In the genomic region with DNA sequence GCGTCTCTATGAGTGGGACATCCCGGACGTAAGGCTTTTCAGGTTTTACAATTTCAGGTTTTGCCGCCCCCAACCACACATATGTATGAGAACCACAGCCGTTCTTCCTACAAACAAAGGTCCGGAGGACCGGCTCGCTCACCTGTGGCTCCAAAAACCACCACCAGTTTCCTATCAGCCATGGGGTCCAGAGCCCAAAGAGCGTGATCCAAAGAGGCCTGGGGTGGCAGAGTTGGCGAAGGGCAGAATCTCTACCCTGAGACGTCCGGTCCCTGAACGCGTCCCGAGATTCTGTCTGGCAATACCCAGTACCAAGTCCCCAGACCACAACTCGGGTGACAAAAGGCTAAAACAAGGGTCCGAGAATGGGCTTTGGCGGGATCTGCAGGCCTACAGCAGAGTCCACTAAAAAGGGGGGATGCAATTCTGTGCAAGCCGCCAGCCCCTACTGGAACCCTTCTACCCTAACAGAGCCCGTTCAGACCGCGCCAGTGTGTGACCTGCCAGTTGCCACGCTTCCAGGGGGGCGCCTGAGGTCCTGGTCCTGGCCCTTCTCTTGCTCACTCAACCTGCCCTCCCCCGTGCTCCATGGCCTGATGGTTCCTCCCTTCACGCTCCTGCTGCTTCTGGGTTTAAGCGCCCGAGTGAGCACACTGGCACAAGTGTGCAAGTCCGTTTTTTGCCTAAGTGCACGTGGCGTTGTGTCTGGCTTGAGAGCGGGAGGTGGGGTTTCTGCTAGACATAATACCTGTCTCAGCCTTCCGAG, we compare ENCODE assay signal across 8 mouse cellular contexts. TPM values are rescaled to one million over a fixed set of nuclear protein-coding genes. Genes with fewer than 3 reads are reported as not detected.
DNase-seq lines count a peak whose midpoint lies in the region; ATAC-seq and TF ChIP-seq lines count a peak whose summit lies in the region.

A gene (minus strand): TSS at position 604 of the 766 bp plus-strand sequence.

- no peaks in the 10 kb centered on the region for H3K9me3 ChIP-seq in embryonic facial prominence, embryonic 11.5 days (replicated peaks; ENCODE audit: control insufficient read depth, low read length)
- H3K9me3 ChIP-seq in limb, embryonic 14.5 days (ENCODE audit: control insufficient read depth, low read length) = no peaks in the 10 kb centered on the region
- H3K9me3 ChIP-seq in midbrain, embryonic 16.5 days (replicated peaks; ENCODE audit: control insufficient read depth, low read length, poor library complexity, severe bottlenecking) = no peaks in the 10 kb centered on the region

- peak within 1 kb of the TSS; percentile 50 for H3K4me3 ChIP-seq in embryonic facial prominence, embryonic 11.5 days (ENCODE audit: low read depth, low read length)
- peak within 1 kb of the TSS; percentile 61 for H3K4me3 ChIP-seq in heart, adult 2 months
- H3K4me3 ChIP-seq in limb, embryonic 14.5 days (replicated peaks; ENCODE audit: low read length) = peak within 1 kb of the TSS; percentile 48
- peak within 1 kb of the TSS; percentile 56 for H3K4me3 ChIP-seq in midbrain, embryonic 16.5 days (ENCODE audit: low read depth, low read length)

- intact Hi-C loops in heart, adult 2 months (cut with DNase I) = no loop called here

- no peaks in the 10 kb centered on the region for H3K79me2 ChIP-seq in heart, adult 2 months (replicated peaks; ENCODE audit: control insufficient read depth, insufficient read depth, low read length)

- H3K27me3 ChIP-seq in embryonic facial prominence, embryonic 11.5 days (ENCODE audit: control insufficient read depth, insufficient read depth, low read length) = no peaks in the 10 kb centered on the region
- H3K27me3 ChIP-seq in heart, adult 2 months (ENCODE audit: control insufficient read depth, insufficient read depth, low read length) = no peaks in the 10 kb centered on the region
- no peaks in the 10 kb centered on the region for H3K27me3 ChIP-seq in limb, embryonic 14.5 days (ENCODE audit: control insufficient read depth, insufficient read depth, low read length)
- no peaks in the 10 kb centered on the region for H3K27me3 ChIP-seq in midbrain, embryonic 16.5 days (ENCODE audit: control insufficient read depth, insufficient read depth, low read depth, low read length)

- 0 out of 2 replicates have a peak, but pooled peaks have one; percentile 2 for TF ChIP-seq CTCF in heart, adult 2 months (IDR thresholded peaks at IDR 0.05)

- 10% methylated on average over 33 of the region's 33 CpGs for WGBS in embryonic facial prominence, embryonic 11.5 days
- WGBS in heart, adult 2 months = 13% methylated on average over 33 of the region's 33 CpGs
- WGBS in limb, embryonic 14.5 days = 15% methylated on average over 31 of the region's 33 CpGs
- 12% methylated on average over 33 of the region's 33 CpGs for WGBS in midbrain, embryonic 16.5 days

- peak within 1 kb of the TSS; percentile 93 for H3K9ac ChIP-seq in embryonic facial prominence, embryonic 11.5 days (replicated peaks; ENCODE audit: low read length)
- H3K9ac ChIP-seq in heart, adult 2 months (ENCODE audit: low read depth, low read length) = peak within 1 kb of the TSS; percentile 69
- peak within 1 kb of the TSS; percentile 87 for H3K9ac ChIP-seq in limb, embryonic 14.5 days (ENCODE audit: low read depth, low read length, severe bottlenecking)
- peak within 1 kb of the TSS; percentile 72 for H3K9ac ChIP-seq in midbrain, embryonic 16.5 days (ENCODE audit: low read depth, low read length)

- no peaks in the 10 kb centered on the region for H3K4me1 ChIP-seq in embryonic facial prominence, embryonic 11.5 days (ENCODE audit: control insufficient read depth, insufficient read depth, low read length)
- peaks cover 8% of the 10 kb centered on the region for H3K4me1 ChIP-seq in heart, adult 2 months (ENCODE audit: control insufficient read depth, insufficient read depth, low read length)
- peaks cover 5% of the 10 kb centered on the region; the same call in 1 of the 2 replicates for H3K4me1 ChIP-seq in limb, embryonic 14.5 days (ENCODE audit: control insufficient read depth, insufficient read depth, low read length)
- H3K4me1 ChIP-seq in midbrain, embryonic 16.5 days (ENCODE audit: control insufficient read depth, insufficient read depth, low read length) = peaks cover 10% of the 10 kb centered on the region

- H3K4me2 ChIP-seq in embryonic facial prominence, embryonic 11.5 days (ENCODE audit: low read depth, low read length) = peak within 1 kb of the TSS; percentile 59
- peak within 1 kb of the TSS; percentile 73 for H3K4me2 ChIP-seq in limb, embryonic 14.5 days (replicated peaks; ENCODE audit: low read depth, low read length, severe bottlenecking)
- H3K4me2 ChIP-seq in midbrain, embryonic 16.5 days (ENCODE audit: low read length) = peak within 1 kb of the TSS; percentile 67

- peak; percentile 89 for ATAC-seq in embryonic facial prominence, embryonic 11.5 days (replicated peaks; ENCODE audit: insufficient number of reproducible peaks, low FRiP score, low TSS enrichment, low read depth)
- peak; percentile 89 for ATAC-seq in limb, embryonic 14.5 days (ENCODE audit: low FRiP score, low read depth)
- peak; percentile 91 for ATAC-seq in midbrain, embryonic 16.5 days

- H3K27ac ChIP-seq in embryonic facial prominence, embryonic 11.5 days (replicated peaks; ENCODE audit: low read depth, low read length) = peak within 1 kb of the TSS; percentile 75
- H3K27ac ChIP-seq in heart, adult 2 months = peak within 1 kb of the TSS; percentile 68
- peak within 1 kb of the TSS; percentile 91 for H3K27ac ChIP-seq in limb, embryonic 14.5 days (replicated peaks; ENCODE audit: low read depth, low read length)
- peak within 1 kb of the TSS; percentile 81 for H3K27ac ChIP-seq in midbrain, embryonic 16.5 days (ENCODE audit: low read length)

- TF ChIP-seq POLR2A in heart, adult 2 months (IDR thresholded peaks at IDR 0.05; ENCODE audit: insufficient read depth, low read depth, low read length) = peak; percentile 59; the same call in 1 of the 2 replicates
- TF ChIP-seq POLR2A in limb, embryonic 14.5 days (IDR thresholded peaks at IDR 0.05; ENCODE audit: borderline replicate concordance, extremely low read depth, insufficient read depth, insufficient read length) = peak; percentile 45; the same call in 1 of the 2 replicates

- no peak for TF ChIP-seq EP300 in heart, adult 2 months (IDR thresholded peaks at IDR 0.05; ENCODE audit: insufficient read depth, low read depth, low read length)

- peak; percentile 84 for DNase-seq in 3T3-L1 (ENCODE audit: low read depth, low spot score)
- DNase-seq in adrenal gland, postnatal 14 days = peak; percentile 77
- DNase-seq in embryonic facial prominence, embryonic 11.5 days (ENCODE audit: low spot score) = peak; percentile 85
- DNase-seq in heart, adult 2 months = peak; percentile 76 to 77
- peak; percentile 68 to 74 for DNase-seq in kidney, adult 8-10 months
- peak; percentile 53 for DNase-seq in limb, embryonic 14.5 days (ENCODE audit: low spot score)
- peak; percentile 76 to 79 for DNase-seq in spleen, postnatal 10 days (ENCODE audit: low spot score in 2 of 2)

- peaks cover 2% of the 10 kb centered on the region; the same call in 1 of the 2 replicates for H3K36me3 ChIP-seq in embryonic facial prominence, embryonic 11.5 days (replicated peaks; ENCODE audit: control insufficient read depth, insufficient read depth, low read depth, low read length)
- no peaks in the 10 kb centered on the region for H3K36me3 ChIP-seq in heart, adult 2 months (ENCODE audit: control insufficient read depth, insufficient read depth, low read length)
- peaks cover 22% of the 10 kb centered on the region for H3K36me3 ChIP-seq in limb, embryonic 14.5 days (ENCODE audit: control insufficient read depth, insufficient read depth, low read length)
- H3K36me3 ChIP-seq in midbrain, embryonic 16.5 days (ENCODE audit: control insufficient read depth, insufficient read depth, low read length) = peaks cover 6% of the 10 kb centered on the region; the same call in 1 of the 2 replicates

RNA-seq across cellular contexts. Expression of the gene that starts here (rescaled TPM):
- total RNA-seq in adrenal gland, postnatal 14 days (2021) = 7.2 and 11.0 TPM in 2 replicates
- polyA plus RNA-seq in embryonic facial prominence, embryonic 11.5 days (2014; fragmentation: Nextera tagmentation; extraction: Ambion mirVana) = 190 and 192 TPM in 2 replicates
- 1 to 10 TPM; 2.2 to 2.7 TPM for total RNA-seq in heart, adult 2 months (2021)
- 3.9 and 4.0 TPM in 2 replicates for polyA plus RNA-seq in heart, adult 2 months (2012; rRNA removed)
- 64.3 and 71.5 TPM in 2 replicates for polyA plus RNA-seq in limb, embryonic 14.5 days (2012; rRNA removed)
- polyA plus RNA-seq in limb, embryonic 14.5 days (2014; fragmentation: Nextera tagmentation; extraction: Ambion mirVana) = 70.9 and 82.0 TPM in 2 replicates
- 65.9 and 76.5 TPM in 2 replicates for polyA plus RNA-seq in midbrain, embryonic 16.5 days (2015; fragmentation: Nextera tagmentation; extraction: Ambion mirVana)

Comparison
In these comparisons a context has a peak if more than half of its experiments do, and no peak if none do; other contexts are left out.
1. Peak in every context shown above with its lines: DNase-seq, ATAC-seq, H3K4me3 ChIP-seq and H3K27ac ChIP-seq.
2. RNA of the gene that starts here (polyA plus RNA-seq): 190 to 192 TPM in embryonic facial prominence, embryonic 11.5 days, 64.3 to 82.0 TPM in limb, embryonic 14.5 days and 65.9 to 76.5 TPM in midbrain, embryonic 16.5 days; 3.9 to 4.0 TPM in heart, adult 2 months; every median in the first group is over 10 times any median in the second.